Mouse (Mus musculus) lung, postnatal 0 days (tissue): Measurements from ENCODE around the gene Nubpl.

Experiments
- CTCF ChIP-seq: IDR thresholded peaks from 2 replicates; pipeline ENCODE4 v1.5.1; 2016; ENCODE audit warnings: antibody characterized with exemption, mild to moderate bottlenecking
- EP300 ChIP-seq: IDR thresholded peaks from 2 replicates; pipeline ENCODE4 v1.6.1; 2016; ENCODE audit warnings: antibody characterized with exemption, mild to moderate bottlenecking, control low read depth

- TF ChIP-seq CTCF, result no peak
- TF ChIP-seq EP300, result no peak
These were observed 131.2 kb downstream of the Nubpl start for GRCm38 (mm10) chr12:52228746-52229145.
